Mouse (Mus musculus): ENCODE results near the gene Ostm1.

GRCm38 (mm10) chr10:42579475-42580130 is 4.0 kb upstream of the Ostm1 start:
- TF ChIP-seq CTCF (IDR thresholded peaks at IDR 0.05; ENCODE audit: borderline replicate concordance, insufficient read depth, low read depth, low read length) = no peak
- TF ChIP-seq POLR2A (IDR thresholded peaks at IDR 0.05; ENCODE audit: borderline replicate concordance, insufficient read depth, low read length) = no peak

Data from cerebellum, adult 2 months (tissue).